Mouse (Mus musculus): Measurements from ENCODE around the gene Robo1.
A peak's percentile ranks its signal among the peaks of the same experiment; 100 is the strongest.

Robo1 gene

DNA sequence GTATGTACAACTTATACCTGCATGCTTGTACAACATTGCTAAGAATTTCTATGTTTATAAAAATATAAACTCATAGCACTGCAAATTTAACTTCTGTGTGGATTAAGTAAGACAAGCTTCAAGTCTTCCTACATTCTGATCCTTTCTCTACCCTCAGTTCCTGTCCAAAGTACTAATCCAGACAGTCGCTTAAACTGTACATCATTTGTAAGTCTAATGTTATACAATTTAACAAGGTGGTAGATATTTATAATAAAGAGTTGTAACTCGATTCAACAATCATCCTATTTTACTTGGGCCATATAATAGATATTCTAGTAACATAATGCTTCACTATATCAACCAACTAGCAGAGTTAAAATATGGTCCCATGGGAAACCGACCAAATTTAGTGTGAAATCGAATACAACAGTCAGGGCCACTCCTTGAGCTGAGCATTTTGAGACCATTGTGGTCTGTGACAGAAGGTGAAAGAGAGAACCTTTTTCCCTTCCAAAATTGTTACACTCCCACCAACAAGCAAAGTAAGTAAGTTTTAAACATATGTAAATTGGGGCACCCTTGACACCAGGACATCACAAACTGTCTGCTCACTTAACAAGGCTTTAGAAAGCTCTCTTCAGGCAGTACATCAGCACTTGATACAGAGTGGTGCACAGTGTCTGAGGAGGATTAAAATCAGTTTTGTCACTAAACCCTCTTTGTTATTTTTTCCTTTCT is 295.5 kb downstream of the Robo1 start:
- DNase-seq (ENCODE audit: low spot score in 2 of 2) = no peak

DNA sequence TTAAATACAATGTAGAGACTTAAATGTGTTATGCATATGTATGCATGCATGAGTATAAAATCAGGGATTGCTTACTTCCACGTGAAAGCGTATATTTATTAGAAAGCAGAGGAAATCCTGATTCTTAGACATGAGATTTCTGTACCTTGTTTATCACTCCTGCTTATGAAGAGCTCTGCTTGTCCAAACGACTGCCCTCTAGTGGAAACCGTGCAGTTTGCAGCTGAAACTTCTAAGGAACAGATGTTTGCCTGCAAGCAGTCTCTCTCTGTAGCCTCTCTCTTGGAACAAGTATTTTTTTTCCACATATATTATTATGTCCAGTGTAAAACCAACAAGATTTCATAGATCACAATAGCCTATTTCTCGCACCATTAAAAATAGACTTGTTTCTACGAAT is 297.0 kb downstream of the Robo1 start:
- DNase-seq (ENCODE audit: low spot score in 2 of 2) = peak; percentile 3 to 9

DNA sequence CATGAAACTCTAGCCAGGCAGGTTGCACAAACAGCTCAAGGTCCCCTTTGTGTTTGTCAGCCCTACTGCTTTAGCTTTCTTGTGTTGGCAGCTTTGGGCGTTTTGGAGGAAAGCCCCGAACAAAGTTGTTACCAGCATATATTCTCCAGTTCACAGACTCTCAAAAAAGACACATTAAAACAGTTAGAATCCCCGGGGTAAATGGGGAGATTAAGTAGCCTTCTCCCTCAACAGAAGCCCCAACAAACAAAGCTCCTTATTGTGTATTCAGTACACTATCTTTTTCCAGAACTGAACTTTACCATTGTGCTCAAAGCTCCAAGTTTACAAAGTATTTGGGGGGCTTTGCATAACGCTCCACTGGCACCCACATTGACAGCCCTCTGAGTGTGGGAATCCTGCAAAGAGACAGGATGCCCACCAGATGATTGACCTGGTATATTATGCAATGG is 302.6 kb downstream of the Robo1 start:
- no peak for DNase-seq (ENCODE audit: low spot score in 2 of 2)

DNA sequence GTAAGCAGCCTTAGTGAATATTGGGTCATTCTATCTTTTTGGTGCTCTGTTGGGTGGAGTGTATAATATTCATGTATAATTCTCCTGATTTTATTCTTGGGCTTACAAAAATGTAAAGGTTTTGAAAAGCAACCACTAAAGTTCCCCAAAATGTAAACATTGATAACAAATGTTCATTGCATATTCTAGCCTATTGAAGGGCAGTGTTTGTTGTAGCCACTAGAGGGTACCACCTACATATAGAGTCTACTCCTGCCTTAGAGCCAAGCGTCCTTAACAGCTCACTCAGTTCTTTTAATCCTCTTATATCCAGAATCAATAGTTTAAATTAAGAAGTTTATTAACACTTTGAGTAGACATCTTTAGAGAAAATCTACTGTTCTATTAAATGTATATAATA is 306.8 kb downstream of the Robo1 start:
- no peak for DNase-seq (ENCODE audit: low spot score in 2 of 2)

GRCm38 (mm10) chr16:72615360-72615759 is 307.3 kb downstream of the Robo1 start:
- no peak for DNase-seq (ENCODE audit: low spot score in 2 of 2)

DNA sequence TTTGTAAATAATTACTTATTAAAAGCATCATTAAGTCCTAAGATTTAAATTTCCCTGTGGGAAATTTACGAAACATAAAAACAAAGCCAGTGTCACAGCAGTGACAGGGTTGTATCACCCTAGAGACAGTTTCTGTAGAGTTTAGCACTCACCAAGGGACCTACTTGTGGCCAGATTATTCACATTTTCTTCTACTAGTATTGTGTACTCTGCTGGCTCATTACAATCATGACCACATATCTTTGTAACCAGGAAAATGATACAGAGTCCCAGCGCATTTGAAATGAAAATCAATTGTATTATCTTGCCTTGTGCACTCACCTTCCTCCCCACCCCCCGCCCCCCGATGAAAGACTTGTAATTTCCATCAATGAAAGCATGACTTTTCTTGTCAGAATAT is 314.3 kb downstream of the Robo1 start:
- no peak for DNase-seq (ENCODE audit: low spot score in 2 of 2)

GRCm38 (mm10) chr16:72622868-72623267 is 314.8 kb downstream of the Robo1 start:
- DNase-seq (ENCODE audit: low spot score in 2 of 2) = no peak

DNA sequence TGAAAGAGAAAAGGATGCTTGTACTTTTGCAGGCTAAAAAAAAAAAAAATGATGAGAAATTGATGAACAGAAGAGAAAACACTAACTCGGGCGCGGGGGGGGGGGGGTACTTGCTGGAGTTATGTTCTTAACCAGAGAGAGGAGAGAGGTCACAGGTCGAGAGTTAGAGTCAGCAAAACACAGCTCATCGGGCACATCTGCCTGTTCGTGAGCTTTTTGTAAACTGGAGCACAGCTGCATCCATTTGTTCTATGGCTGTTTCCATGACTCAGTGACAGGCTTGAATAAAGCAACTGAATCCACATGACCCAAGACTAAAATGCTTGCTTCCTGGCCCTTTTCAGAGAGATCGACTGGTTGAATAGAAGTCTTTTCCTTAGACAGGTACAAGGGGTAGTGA is 325.7 kb downstream of the Robo1 start:
- no peak for DNase-seq (ENCODE audit: low spot score in 2 of 2)

GRCm38 (mm10) chr16:72639332-72639940 is 331.3 kb downstream of the Robo1 start:
- DNase-seq (ENCODE audit: low spot score in 2 of 2) = no peak

DNA sequence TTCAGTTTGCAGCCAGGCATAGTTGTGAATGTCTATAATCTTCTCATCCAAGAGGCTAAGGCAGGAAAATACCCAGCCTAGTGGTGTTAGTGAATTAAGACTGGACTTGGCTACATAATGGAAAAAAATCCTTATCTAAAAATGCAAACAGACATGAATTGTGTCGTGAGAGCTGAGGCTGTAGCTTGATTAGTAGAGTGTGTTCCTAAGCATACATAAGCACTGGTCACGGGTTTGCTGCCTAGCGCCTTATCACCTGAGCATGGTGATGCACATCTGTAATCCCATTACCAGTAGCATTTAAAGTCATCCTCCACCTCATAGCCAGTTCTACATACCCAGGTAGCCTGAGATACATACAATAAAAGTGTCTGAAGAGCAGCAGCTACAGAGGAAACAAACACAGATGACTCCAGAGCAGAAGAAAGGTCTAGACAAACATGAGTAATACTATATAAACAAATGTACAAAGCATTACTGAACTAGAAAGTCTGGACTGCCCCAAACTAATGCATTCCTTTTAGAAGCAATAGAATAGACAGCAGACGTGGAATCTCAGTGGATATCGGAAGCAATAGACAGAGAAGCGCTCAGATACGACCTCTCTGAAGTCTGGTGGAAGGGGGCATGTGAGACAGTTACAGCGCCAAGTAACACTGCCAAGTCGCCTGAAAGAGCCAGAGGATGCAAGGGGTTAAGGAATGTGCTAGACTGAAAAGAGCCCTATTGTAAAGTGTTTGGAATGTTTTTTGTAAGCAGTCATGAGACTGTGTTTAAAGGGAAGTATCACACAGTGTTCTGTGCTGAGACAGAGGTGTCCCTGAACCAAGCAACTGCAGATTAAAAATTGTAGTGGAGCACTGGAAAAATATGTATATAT is 333.1 kb downstream of the Robo1 start:
- no peak for DNase-seq (ENCODE audit: low spot score in 2 of 2)

DNA sequence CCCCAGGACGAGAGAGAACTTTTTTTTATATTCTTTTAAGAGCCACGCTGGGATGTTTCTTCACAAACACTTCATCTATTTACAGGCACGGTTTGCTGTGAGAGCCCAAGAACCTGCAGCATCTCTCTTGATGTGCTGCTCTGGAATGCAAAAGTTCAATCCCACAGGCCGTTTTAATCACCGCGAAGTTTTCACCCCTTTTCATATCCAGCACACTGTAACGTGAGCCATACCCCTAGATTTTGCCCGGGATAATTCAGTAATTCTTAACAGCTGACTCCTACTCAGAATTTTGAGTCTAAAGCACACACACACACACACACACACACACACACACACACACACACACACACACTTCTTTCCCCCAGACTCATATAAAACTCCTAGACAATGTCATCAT is 337.8 kb downstream of the Robo1 start:
- no peak for DNase-seq (ENCODE audit: low spot score in 2 of 2)

DNA sequence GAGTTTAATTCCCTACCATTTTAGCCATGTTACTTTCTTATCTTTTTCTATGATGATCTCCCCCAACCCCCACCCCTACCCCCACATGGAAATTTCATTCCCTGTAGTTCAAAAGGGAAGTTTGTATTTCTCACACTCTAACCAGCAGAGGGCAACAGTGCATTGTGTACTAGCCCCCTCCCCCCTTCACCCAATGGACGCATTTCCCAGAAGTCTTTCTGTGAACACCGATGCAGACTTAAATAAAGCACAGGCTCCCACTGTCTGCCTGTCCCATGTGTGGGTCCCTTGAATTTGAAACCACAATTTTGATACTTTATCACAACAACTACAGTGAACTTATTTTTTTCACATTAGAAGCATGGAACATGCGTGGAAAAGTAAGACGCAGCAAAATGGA is 341.2 kb downstream of the Robo1 start:
- DNase-seq (ENCODE audit: low spot score in 2 of 2) = no peak

DNA sequence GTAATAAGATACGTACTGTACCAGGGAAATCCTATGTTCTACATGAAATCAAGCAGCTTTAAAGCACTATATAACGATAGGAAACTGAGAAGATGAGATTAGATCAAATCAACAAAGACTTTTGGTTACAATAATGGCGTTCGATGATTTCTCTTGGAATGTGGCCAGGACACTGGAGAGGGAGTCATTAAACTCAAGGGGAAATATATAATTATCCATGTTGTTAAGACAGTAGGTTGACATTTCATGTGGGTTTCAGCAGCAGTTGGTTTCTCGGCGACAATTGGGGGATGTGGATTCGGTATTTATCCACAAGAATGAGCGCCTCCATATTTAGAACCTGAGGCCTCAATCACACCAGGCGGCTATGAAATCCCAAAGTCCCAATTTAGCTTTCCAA is 347.3 kb downstream of the Robo1 start:
- DNase-seq (ENCODE audit: low spot score in 2 of 2) = no peak

DNA sequence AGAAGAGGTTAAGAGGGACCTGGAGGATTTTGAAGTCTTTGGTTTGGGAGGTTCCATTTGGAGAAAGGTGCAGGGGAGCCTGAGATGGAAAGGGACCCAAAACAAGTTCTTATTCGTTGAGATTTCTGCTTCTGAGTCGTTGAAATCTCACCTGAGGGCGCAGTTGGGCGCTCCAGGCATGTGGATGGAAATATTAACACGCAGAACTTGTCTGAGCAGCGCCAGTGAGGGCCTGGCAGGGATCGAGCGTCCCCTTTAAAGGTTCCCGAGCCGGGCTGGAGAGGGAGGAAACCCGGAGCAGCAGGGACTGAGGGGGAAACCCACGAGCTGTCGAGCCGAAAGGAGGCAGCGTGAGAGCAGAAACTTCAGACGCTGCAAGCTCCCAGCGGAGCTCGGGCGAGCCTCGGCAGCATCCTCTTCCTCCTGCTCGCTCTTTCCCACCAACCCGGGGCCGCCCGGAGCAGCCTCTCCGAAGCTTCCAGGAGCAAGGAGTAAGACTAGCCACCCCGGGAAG is 354.8 kb downstream of the Robo1 start:
- peak; percentile 59 to 68 for DNase-seq (ENCODE audit: low spot score in 2 of 2)

DNA sequence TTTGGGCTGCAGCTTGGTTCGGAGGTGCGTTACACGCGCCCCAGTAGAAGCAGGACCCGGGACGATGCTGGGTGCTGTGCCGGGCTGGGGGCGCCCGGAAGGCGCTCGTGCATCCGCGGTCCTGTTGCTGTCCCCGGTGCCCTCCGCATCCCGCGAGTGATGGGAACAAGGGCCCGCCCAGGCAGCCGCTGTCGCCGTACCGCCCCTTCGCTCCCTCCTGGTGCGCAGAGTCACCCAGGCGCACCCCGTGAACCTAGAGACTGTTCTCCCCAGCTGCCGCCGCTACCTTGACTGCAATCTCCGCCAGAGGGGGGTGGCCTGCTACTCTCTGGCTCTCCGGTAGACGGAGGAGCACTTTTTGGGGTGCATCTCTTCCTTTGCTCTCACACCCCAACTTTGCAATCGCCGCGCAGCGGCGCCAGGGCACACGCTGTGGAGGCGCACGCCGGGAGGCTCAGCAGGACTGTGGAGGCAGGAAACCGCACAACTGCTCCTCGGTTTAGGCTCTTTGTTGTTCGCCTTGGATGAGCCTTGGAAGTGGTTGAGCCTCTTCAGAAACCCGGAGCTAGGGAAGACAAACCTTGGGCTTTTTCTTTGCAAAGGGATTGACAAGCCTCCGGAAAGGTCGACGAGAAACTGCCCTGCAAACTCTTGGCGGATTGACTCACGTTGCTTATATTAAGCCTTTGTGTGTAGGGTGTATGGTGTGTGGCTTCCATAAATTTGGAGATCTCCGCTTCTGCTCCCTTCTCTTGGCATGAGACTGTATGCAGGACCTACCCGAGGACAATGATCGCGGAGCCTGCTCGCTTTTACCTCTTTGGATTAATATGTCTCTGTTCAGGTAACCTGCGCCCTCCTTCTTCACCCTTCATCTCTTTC is 355.5 kb downstream of the Robo1 start:
- DNase-seq (ENCODE audit: low spot score in 2 of 2) = peak; percentile 32 to 66

DNA sequence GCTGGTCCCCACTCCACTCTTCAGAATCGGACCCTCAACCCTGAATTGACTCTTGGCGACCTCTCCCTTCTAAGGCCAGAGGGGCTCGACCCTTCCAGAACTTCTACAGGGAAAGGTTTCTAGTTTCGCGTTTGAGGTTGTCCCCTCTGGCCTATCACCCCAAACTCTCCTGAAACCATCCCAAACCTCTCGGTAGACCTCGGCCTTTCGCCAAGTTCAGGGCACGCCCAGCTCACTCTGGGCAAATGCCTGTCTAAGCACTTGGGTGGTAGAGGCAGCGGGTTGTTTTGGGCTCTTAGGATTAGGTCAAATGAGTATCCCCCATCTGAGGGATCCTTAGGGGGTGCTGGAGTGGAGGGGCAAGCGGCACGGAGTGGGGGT is 356.1 kb downstream of the Robo1 start:
- DNase-seq (ENCODE audit: low spot score in 2 of 2) = no peak

- DNase-seq (ENCODE audit: low spot score in 2 of 2) = no peak
These were observed 356.7 kb downstream of the Robo1 start for GRCm38 (mm10) chr16:72664806-72665205.

DNA sequence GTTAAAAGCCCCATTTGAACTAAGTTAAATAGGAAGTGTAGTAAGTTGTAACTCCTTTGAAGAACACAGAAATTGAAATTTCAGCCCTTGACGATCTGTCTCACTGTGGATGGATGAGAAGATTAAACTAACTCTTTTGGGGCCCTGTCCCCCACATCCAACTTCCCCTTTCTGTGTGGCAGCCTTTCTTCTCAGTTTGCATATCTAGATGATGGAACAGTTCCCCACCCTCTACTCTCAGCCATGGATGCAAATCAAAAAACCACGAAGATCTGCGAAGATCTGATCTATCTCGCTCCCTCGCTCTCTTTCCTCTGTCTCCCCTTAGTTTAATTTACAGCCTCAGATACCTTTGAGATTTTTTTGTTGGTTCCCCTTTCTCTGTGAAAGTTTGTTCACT is 357.3 kb downstream of the Robo1 start:
- no peak for DNase-seq (ENCODE audit: low spot score in 2 of 2)

DNA sequence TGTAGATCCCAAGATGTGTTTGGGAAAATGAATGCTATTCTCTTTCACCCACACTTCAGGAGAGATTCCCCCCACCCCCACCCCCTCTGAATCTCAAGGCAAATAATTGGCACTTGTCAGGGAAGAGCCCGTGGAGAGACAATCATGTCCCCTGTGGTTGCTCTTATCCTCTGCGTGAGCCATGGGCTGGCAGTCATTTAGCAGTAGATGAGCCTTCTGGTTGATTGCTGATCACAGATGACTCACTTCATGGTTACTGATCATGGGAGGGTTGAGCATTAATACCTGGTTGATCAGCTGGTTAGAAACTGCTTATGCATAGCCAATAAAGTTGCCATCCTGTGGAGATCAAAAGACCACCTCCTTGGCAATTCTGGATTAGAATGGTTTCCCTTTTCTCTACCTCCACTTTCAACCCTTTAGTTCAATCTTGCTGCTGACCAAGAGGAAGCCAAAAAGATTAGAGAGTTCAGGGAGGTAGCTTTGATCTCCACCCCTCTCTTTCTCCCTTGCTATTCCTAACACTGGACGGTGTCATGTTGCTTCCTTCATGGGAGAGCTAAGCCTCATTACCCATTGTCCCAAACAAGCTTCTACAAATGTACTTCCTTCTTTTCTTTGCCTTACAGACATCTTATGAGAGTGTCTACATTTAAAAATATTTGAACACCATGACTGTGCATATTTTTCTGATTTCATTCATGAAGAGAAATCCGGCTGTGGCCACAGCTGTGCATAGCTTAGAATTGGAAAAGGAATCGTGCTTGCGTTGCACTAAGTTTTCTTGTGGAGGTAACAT is 362.3 kb downstream of the Robo1 start:
- DNase-seq (ENCODE audit: low spot score in 2 of 2) = no peak

GRCm38 (mm10) chr16:72677234-72677633 is 369.1 kb downstream of the Robo1 start:
- DNase-seq (ENCODE audit: low spot score in 2 of 2) = no peak

DNA sequence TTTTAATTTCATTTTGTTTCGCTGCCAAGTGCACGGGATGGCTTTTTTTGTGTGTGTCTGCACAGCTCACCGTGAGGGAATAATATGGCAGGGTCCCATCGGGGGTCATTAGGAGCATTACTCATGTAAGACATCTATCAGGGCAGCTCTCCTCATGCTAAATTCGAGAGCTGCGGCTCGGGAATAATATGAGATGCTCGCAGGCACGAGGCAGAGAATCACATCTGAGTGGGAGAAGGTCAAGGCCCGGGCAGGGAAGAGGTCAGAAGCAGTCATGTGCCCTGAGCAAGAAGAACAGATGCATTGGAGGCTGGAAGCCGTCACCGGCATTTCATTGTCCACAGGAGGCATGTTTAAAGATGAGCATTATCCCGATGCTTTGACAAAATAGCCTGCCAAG is 370.3 kb downstream of the Robo1 start:
- no peak for DNase-seq (ENCODE audit: low spot score in 2 of 2)
